Mouse (Mus musculus): ENCODE results near the gene Rbfox1.

GRCm38 (mm10) chr16:6098116-6098515, 213.0 kb downstream of the Rbfox1 start:
- TF ChIP-seq POLR2A (IDR thresholded peaks at IDR 0.05; ENCODE audit: low read depth, low read length) (no peak), CTCF (IDR thresholded peaks at IDR 0.05; ENCODE audit: borderline replicate concordance, insufficient read depth, low read length) (no peak)
